Mouse (Mus musculus) erythroblast, embryonic 14.5 days (primary cell): ENCODE measurements at regions not wholly inside any gene's neighbourhood (a gene's known extent, or its start where the extent isn't known, plus 50 kb on each side); places are given as distances from the start of the nearest gene placed in this dataset.

Experiments
- H3K27me3 ChIP-seq: 2 replicates; pipeline ENCODE4 v1.6.1; 2012; ENCODE audit warnings: inconsistent platforms; ENCODE audit not compliant: control insufficient read depth
- H3K36me3 ChIP-seq: 2 replicates; pipeline ENCODE4 v1.6.1; 2012; ENCODE audit warnings: mild to moderate bottlenecking, inconsistent platforms; ENCODE audit not compliant: control insufficient read depth
- H3K4me1 ChIP-seq: 2 replicates; pipeline ENCODE4 v1.6.1; 2012; ENCODE audit warnings: inconsistent platforms; ENCODE audit not compliant: control insufficient read depth
- H3K4me3 ChIP-seq: replicated peaks from 2 replicates; pipeline ENCODE3; 2012; ENCODE audit warnings: moderate library complexity, mild to moderate bottlenecking, inconsistent platforms
- H3K9me3 ChIP-seq: 2 replicates; pipeline ENCODE4 v1.6.1; 2012; ENCODE audit warnings: low read length, inconsistent platforms, mixed read lengths; ENCODE audit not compliant: control insufficient read depth
- GATA1 ChIP-seq: IDR thresholded peaks from 2 replicates; pipeline ENCODE4 v1.6.1; 2012; ENCODE audit warnings: low read length, inconsistent platforms, mixed read lengths
- TAL1 ChIP-seq: IDR thresholded peaks from 3 replicates; pipeline ENCODE4 v1.6.1; 2012; ENCODE audit warnings: low read length, inconsistent platforms, mixed read lengths

DNA sequence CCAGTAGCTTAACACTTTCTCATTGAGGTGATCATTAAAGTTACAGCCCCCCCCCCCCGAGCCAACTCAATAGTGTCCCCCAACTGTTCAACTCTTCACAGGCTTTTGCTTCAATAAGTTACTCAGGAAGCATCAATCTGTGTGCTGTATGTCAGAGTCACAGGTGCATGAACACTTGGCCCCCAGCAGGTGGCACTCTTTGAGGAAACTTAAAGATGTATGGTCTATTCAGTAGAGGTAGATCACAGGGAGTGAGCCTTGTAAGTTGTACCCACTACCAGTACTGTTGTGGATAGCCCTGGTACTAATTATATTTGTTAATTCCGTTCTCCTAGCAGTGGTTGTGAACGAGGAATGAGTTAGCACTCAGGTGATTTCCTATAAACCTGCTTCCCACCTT is 99.6 kb downstream of the Tmem130 start:
- Histone ChIP-seq H3K9me3 (peaks cover 28% of the 10 kb centered on the region), H3K4me1 (no peaks in the 10 kb centered on the region), H3K36me3 (no peaks in the 10 kb centered on the region), H3K27me3 (no peaks in the 10 kb centered on the region), H3K4me3 (no peak overlapping the region)
- TF ChIP-seq TAL1 (no peak), GATA1 (no peak)

- no peaks in the 10 kb centered on the region for H3K27me3 ChIP-seq
- no peaks in the 10 kb centered on the region for H3K4me1 ChIP-seq
- H3K36me3 ChIP-seq: no peaks in the 10 kb centered on the region
- TF ChIP-seq TAL1: no peak
- no peak for TF ChIP-seq GATA1
- H3K9me3 ChIP-seq: peaks cover 13% of the 10 kb centered on the region
- H3K4me3 ChIP-seq: no peak overlapping the region
These were observed 97.6 kb downstream of the Tmem130 start for GRCm38 (mm10) chr5:144663981-144664380.

DNA sequence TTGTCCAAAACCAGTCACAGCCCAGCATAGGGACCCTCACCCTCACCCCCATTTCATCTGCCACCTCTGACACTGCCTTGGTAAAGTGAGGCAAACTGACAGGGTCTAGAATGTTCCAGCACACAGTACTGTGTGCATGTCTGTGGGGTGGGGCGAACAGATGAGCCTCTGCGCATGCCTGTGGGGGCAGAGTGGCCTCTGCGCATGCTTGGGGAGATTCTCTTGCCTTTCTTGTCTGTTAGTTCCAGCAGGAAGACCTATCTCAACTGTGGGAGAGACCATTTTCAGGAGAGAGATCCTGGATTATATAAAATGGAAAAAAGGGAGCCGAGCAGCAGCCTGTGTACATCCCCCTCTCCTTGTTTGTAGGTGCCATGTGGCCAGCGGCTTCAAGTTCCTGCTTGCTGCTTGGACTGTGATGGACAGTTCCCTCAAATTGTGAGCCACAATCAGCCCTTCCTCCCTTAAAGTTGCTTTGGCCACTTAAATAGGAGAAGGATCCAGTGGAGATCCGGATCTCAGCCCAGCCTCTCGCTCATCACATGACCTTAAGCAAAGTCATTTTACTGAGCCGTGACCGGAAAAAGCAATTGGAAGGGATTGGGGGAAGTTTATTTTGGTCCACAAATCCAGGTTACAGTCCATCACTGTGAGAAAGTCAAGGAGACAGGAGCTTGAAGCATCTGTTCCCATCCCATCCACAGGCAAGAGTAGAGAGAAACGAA is 96.9 kb downstream of the Tmem130 start:
- TF ChIP-seq TAL1: no peak
- TF ChIP-seq GATA1: no peak
- H3K27me3 ChIP-seq: no peaks in the 10 kb centered on the region
- H3K9me3 ChIP-seq: peaks cover 13% of the 10 kb centered on the region
- H3K4me1 ChIP-seq: no peaks in the 10 kb centered on the region
- no peaks in the 10 kb centered on the region for H3K36me3 ChIP-seq
- no peak overlapping the region for H3K4me3 ChIP-seq

GRCm38 (mm10) chr5:144668060-144668459 is 93.6 kb downstream of the Tmem130 start:
- Histone ChIP-seq H3K9me3 (peaks cover 5% of the 10 kb centered on the region; the same call in 1 of the 2 replicates), H3K27me3 (no peaks in the 10 kb centered on the region), H3K4me1 (no peaks in the 10 kb centered on the region), H3K4me3 (no peak overlapping the region), H3K36me3 (no peaks in the 10 kb centered on the region)
- TF ChIP-seq GATA1 (no peak), TAL1 (no peak)

DNA sequence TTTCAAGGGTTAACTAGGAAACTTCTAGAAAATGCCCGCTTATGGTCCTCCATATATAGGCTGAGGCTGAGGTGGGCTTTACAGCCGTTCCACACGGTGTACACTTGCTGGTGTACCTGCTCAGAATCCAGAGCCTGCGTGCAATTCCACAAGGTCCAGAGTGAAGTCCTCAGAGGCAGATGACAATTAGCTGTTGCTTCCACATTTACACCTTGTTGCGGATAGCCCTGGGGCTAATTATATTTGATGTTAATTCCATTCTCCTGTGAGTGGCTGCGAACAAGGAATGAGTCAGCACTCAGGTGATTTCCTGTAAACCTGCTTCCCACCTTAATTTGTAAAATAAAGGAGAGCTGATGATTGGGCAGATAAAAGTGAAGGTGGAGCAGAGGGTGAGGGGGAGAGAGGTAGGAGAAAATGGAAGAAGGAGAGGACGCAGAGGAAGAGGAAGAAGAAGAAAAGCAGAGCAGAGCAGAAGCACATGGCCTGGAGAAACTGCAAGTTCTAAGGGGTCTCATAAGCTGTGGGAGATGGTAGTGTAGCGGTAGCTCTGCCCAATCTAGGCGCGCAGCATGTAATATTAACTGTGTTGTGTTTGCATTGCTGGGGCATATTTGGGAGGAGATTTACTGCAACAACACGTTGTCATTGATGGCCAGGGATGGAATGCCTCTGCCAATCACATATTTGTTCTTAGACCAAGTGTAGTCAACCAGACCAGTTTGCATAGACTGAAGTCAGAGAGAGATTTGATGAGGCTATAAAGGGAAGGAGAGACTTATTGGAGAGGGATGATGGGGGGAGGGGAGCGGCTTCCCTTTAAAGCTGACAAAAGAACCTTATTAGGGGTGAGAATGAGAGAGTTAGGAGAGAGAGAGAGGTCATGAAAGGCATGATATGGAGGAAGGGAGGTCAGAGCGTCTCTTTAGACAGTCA is 82.5 kb downstream of the Tmem130 start:
- Histone ChIP-seq H3K36me3 (no peaks in the 10 kb centered on the region), H3K4me3 (no peak overlapping the region), H3K4me1 (no peaks in the 10 kb centered on the region), H3K9me3 (no peaks in the 10 kb centered on the region), H3K27me3 (no peaks in the 10 kb centered on the region)
- no peak for TF ChIP-seq TAL1
- TF ChIP-seq GATA1: no peak

DNA sequence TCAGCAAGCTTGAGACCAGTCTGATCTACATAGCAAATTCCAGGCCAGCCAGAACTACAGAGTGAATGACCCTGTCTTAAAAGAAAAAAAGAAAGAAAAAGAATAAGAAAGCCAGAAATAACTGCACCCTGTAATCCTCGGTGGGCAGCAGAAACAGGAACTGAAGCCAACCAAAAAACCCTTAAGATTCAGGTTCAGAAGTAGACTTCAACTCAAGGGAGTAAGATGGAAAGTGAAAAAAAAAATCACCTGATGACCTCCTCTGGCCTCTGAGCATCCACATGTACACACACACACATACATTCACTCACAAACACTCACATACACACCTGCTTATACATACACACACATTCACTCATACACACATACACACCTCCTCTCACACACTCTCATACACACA is 77.4 kb downstream of the Tmem130 start:
- no peaks in the 10 kb centered on the region for H3K4me1 ChIP-seq
- no peaks in the 10 kb centered on the region for H3K9me3 ChIP-seq
- no peaks in the 10 kb centered on the region for H3K27me3 ChIP-seq
- no peak overlapping the region for H3K4me3 ChIP-seq
- TF ChIP-seq TAL1 (no peak), GATA1 (no peak)
- H3K36me3 ChIP-seq: no peaks in the 10 kb centered on the region
